Mouse (Mus musculus) limb, embryonic 11.5 days (tissue): ENCODE data around the gene Exoc7. TPM values are rescaled to one million over a fixed set of nuclear protein-coding genes. Genes with fewer than 3 reads are reported as not detected.

ENCODE experiments used
- ATAC-seq: fragments of 200-750 bp; cut with Nextera tagmentation; 2 replicates; pipeline ENCODE4 v1.8.0; 2017; ENCODE audit warnings: low read depth; ENCODE audit not compliant: insufficient number of reproducible peaks, low FRiP score, low TSS enrichment
- DNase-seq: peaks from one replicate; pipeline ENCODE4 v3.0.0-alpha.2; 2015; ENCODE audit warnings: low spot score
- H3K27ac ChIP-seq: fragments of 300-500 bp; sonication (generic); replicated peaks from 2 replicates; pipeline ENCODE4 v1.5.1; 2014; ENCODE audit warnings: low read depth, mild to moderate bottlenecking, low read length
- H3K27me3 ChIP-seq: fragments of 300-500 bp; sonication (generic); 2 replicates; pipeline ENCODE4 v1.6.1; 2014; ENCODE audit warnings: mild to moderate bottlenecking, low read length, mixed read lengths; ENCODE audit not compliant: control insufficient read depth, insufficient read depth
- H3K36me3 ChIP-seq: fragments of 300-500 bp; sonication (generic); 2 replicates; pipeline ENCODE4 v1.6.1; 2014; ENCODE audit warnings: mild to moderate bottlenecking, low read length, moderate library complexity, mixed read lengths; ENCODE audit not compliant: control insufficient read depth, insufficient read depth
- H3K4me1 ChIP-seq: fragments of 300-500 bp; sonication (generic); 2 replicates; pipeline ENCODE4 v1.6.1; 2014; ENCODE audit warnings: low read length, mixed read lengths; ENCODE audit not compliant: control insufficient read depth, insufficient read depth
- H3K4me2 ChIP-seq: fragments of 300-500 bp; sonication (generic); 2 replicates; pipeline ENCODE4 v1.6.1; 2014; ENCODE audit warnings: low read depth, mild to moderate bottlenecking, moderate library complexity; ENCODE audit not compliant: severe bottlenecking
- H3K4me3 ChIP-seq: fragments of 300-500 bp; sonication (generic); 2 replicates; pipeline ENCODE4 v1.5.1; 2014; ENCODE audit warnings: low read depth, low read length
- H3K9ac ChIP-seq: fragments of 300-500 bp; sonication (generic); 2 replicates; pipeline ENCODE4 v1.6.1; 2014; ENCODE audit warnings: mild to moderate bottlenecking, low read length
- H3K9me3 ChIP-seq: fragments of 300-500 bp; sonication (generic); 2 replicates; pipeline ENCODE4 v1.6.1; 2016; ENCODE audit warnings: low read length; ENCODE audit not compliant: control insufficient read depth
- WGBS: fragments of 180-500 bp; shearing (Covaris S2); extraction: QIAGEN DNeasy Blood & Tissue Kit; methylation state at CpG from one replicate; pipeline ENCODE4 v1.1.7; 2014; 5-methylcytosine and 5-hydroxymethylcytosine counted together
- polyA plus RNA-seq: library from polyadenylated mRNA; unstranded; fragments of >200 nt; fragmentation: Nextera tagmentation; extraction: Ambion mirVana; gene quantifications from 2 replicates; pipeline ENCODE4 v1.2.1, GENCODE M21; 2014

Exoc7 gene
- polyA plus RNA-seq, 1 experiment from 2014 or later: 69.5 TPM

GRCm38 (mm10) chr11:116306126-116306982 is 679 bp downstream of the Exoc7 start:
- WGBS: 2% methylated on average over 53 of the region's 53 CpGs
- DNase-seq (peak; percentile 98), ATAC-seq (peak; percentile 86)
- Histone ChIP-seq H3K9me3 (no peaks in the 10 kb centered on the region), H3K4me1 (peaks cover 8% of the 10 kb centered on the region), H3K27ac (no peak overlapping the region), H3K4me3 (peak overlapping the region; percentile 85), H3K36me3 (peaks cover 11% of the 10 kb centered on the region; the same call in 1 of the 2 replicates), H3K27me3 (no peaks in the 10 kb centered on the region), H3K4me2 (peak overlapping the region; percentile 79), H3K9ac (peak overlapping the region; percentile 68)

- no peak overlapping the region for H3K27ac ChIP-seq
- H3K4me1 ChIP-seq: peaks cover 8% of the 10 kb centered on the region
- H3K27me3 ChIP-seq: no peaks in the 10 kb centered on the region
- H3K4me3 ChIP-seq: peak overlapping the region; percentile 85; the same call in 1 of the 2 replicates
- 100% methylated on average over 2 of the region's 2 CpGs for WGBS
- H3K4me2 ChIP-seq: peak overlapping the region; percentile 79; the same call in 1 of the 2 replicates
- no peak overlapping the region for H3K9ac ChIP-seq
- ATAC-seq: no peak
- no peak for DNase-seq
- H3K36me3 ChIP-seq: peaks cover 11% of the 10 kb centered on the region; the same call in 1 of the 2 replicates
- no peaks in the 10 kb centered on the region for H3K9me3 ChIP-seq
These were observed 1.6 kb downstream of the Exoc7 start for GRCm38 (mm10) chr11:116305423-116305822.

GRCm38 (mm10) chr11:116298621-116299020 is 8.4 kb downstream of the Exoc7 start:
- DNase-seq (no peak), ATAC-seq (no peak)
- Histone ChIP-seq H3K4me3 (no peak overlapping the region), H3K4me1 (no peaks in the 10 kb centered on the region), H3K9ac (no peak overlapping the region), H3K36me3 (peaks cover 14% of the 10 kb centered on the region), H3K4me2 (no peak overlapping the region), H3K9me3 (no peaks in the 10 kb centered on the region), H3K27me3 (no peaks in the 10 kb centered on the region), H3K27ac (no peak overlapping the region)
- 88% methylated on average over 6 of the region's 6 CpGs for WGBS

- Histone ChIP-seq H3K27ac (no peak overlapping the region), H3K4me2 (no peak overlapping the region), H3K9ac (no peak overlapping the region), H3K4me3 (no peak overlapping the region), H3K9me3 (no peaks in the 10 kb centered on the region), H3K4me1 (no peaks in the 10 kb centered on the region), H3K36me3 (peaks cover 13% of the 10 kb centered on the region), H3K27me3 (no peaks in the 10 kb centered on the region)
- no peak for DNase-seq
- whole genome bisulfite sequencing: 89% methylated on average over 11 of the region's 11 CpGs
- no peak for ATAC-seq
These were observed 8.8 kb downstream of the Exoc7 start for GRCm38 (mm10) chr11:116298221-116298620.

- Histone ChIP-seq H3K4me2 (no peak overlapping the region), H3K27ac (no peak overlapping the region), H3K4me1 (no peaks in the 10 kb centered on the region), H3K9ac (no peak overlapping the region), H3K36me3 (peaks cover 11% of the 10 kb centered on the region), H3K9me3 (no peaks in the 10 kb centered on the region), H3K4me3 (no peak overlapping the region), H3K27me3 (no peaks in the 10 kb centered on the region)
- DNase-seq (no peak), ATAC-seq (no peak)
- 86% methylated on average over 3 of the region's 3 CpGs for WGBS
These were observed 10.0 kb downstream of the Exoc7 start for GRCm38 (mm10) chr11:116297017-116297416.

- Histone ChIP-seq H3K4me2 (no peak overlapping the region), H3K9ac (no peak overlapping the region), H3K9me3 (no peaks in the 10 kb centered on the region), H3K4me3 (no peak overlapping the region), H3K27ac (no peak overlapping the region), H3K4me1 (no peaks in the 10 kb centered on the region), H3K27me3 (no peaks in the 10 kb centered on the region), H3K36me3 (peaks cover 9% of the 10 kb centered on the region)
- ATAC-seq (no peak), DNase-seq (no peak)
- WGBS: 85% methylated on average over 8 of the region's 8 CpGs
These were observed 10.8 kb downstream of the Exoc7 start for GRCm38 (mm10) chr11:116296191-116296734.

GRCm38 (mm10) chr11:116294319-116294718 is 12.7 kb downstream of the Exoc7 start:
- Histone ChIP-seq H3K4me3 (no peak overlapping the region), H3K27me3 (no peaks in the 10 kb centered on the region), H3K9ac (no peak overlapping the region), H3K27ac (no peak overlapping the region; the same call in 1 of the 2 replicates), H3K4me2 (no peak overlapping the region), H3K9me3 (no peaks in the 10 kb centered on the region), H3K36me3 (peaks cover 5% of the 10 kb centered on the region), H3K4me1 (no peaks in the 10 kb centered on the region)
- ATAC-seq (no peak), DNase-seq (peak; percentile 72)
- WGBS: 29% methylated on average over 5 of the region's 5 CpGs

GRCm38 (mm10) chr11:116293538-116294137 is 13.4 kb downstream of the Exoc7 start:
- no peaks in the 10 kb centered on the region for H3K4me1 ChIP-seq
- H3K4me2 ChIP-seq: no peak overlapping the region
- peaks cover 4% of the 10 kb centered on the region for H3K36me3 ChIP-seq
- no peak overlapping the region for H3K9ac ChIP-seq
- no peaks in the 10 kb centered on the region for H3K9me3 ChIP-seq
- DNase-seq (no peak), ATAC-seq (no peak)
- no peak overlapping the region for H3K27ac ChIP-seq
- no peak overlapping the region for H3K4me3 ChIP-seq
- H3K27me3 ChIP-seq: no peaks in the 10 kb centered on the region
- WGBS: 86% methylated on average over 12 of the region's 12 CpGs
